Mouse (Mus musculus) forebrain, embryonic 14.5 days (tissue): ENCODE data around the gene Meox1. TPM values are rescaled to one million over a fixed set of nuclear protein-coding genes. Genes with fewer than 3 reads are reported as not detected.

Experiments
- ATAC-seq: fragments of 200-750 bp; cut with Nextera tagmentation; 2 replicates; pipeline ENCODE4 v1.8.0; 2017; ENCODE audit warnings: mild to moderate bottlenecking, moderate library complexity
- DNase-seq: peaks from one replicate; pipeline ENCODE4 v3.0.0-alpha.2; 2015; ENCODE audit warnings: low spot score
- H3K27ac ChIP-seq: fragments of 300-500 bp; sonication (generic); 2 replicates; pipeline ENCODE4 v1.5.1; 2014; ENCODE audit warnings: low read depth, mild to moderate bottlenecking, control low read depth, low read length, moderate library complexity
- H3K27me3 ChIP-seq: fragments of 300-500 bp; sonication (generic); replicated peaks from 2 replicates; pipeline ENCODE4 v1.6.1; 2014; ENCODE audit warnings: low read length, control low read depth, mixed read lengths; ENCODE audit not compliant: control insufficient read depth, insufficient read depth
- H3K36me3 ChIP-seq: fragments of 300-500 bp; sonication (generic); 2 replicates; pipeline ENCODE4 v1.6.1; 2014; ENCODE audit warnings: low read length, control low read depth; ENCODE audit not compliant: control insufficient read depth, insufficient read depth
- H3K4me1 ChIP-seq: fragments of 300-500 bp; sonication (generic); 2 replicates; pipeline ENCODE4 v1.6.1; 2014; ENCODE audit warnings: antibody characterized with exemption, low read length, control low read depth; ENCODE audit not compliant: control insufficient read depth, insufficient read depth
- H3K4me2 ChIP-seq: fragments of 300-500 bp; sonication (generic); 2 replicates; pipeline ENCODE4 v1.6.1; 2014; ENCODE audit warnings: mild to moderate bottlenecking, control low read depth, low read length
- H3K4me3 ChIP-seq: fragments of 300-500 bp; sonication (generic); 2 replicates; pipeline ENCODE4 v1.5.1; 2014; ENCODE audit warnings: low read depth, low read length, control low read depth
- H3K9ac ChIP-seq: fragments of 300-500 bp; sonication (generic); 2 replicates; pipeline ENCODE4 v1.6.1; 2014; ENCODE audit warnings: mild to moderate bottlenecking, low read length, control low read depth, moderate library complexity
- H3K9me3 ChIP-seq: fragments of 300-500 bp; sonication (generic); replicated peaks from 2 replicates; pipeline ENCODE4 v1.6.1; 2016; ENCODE audit warnings: low read length, control low read depth, mixed read lengths; ENCODE audit not compliant: control insufficient read depth
- WGBS: fragments of 180-500 bp; shearing (Covaris S2); extraction: QIAGEN DNeasy Blood & Tissue Kit; methylation state at CpG from one replicate; pipeline ENCODE4 v1.1.7; 2014; 5-methylcytosine and 5-hydroxymethylcytosine counted together
- polyA plus RNA-seq: library from polyadenylated mRNA; unstranded; fragments of >200 nt; fragmentation: Nextera tagmentation; extraction: Ambion mirVana; gene quantifications from 2 replicates; pipeline ENCODE4 v1.2.1, GENCODE M21; 2014

Gene Meox1
- polyA plus RNA-seq, 1 experiment from 2014 or later = 0.34 TPM

GRCm38 (mm10) chr11:101828718-101829117, 65.5 kb downstream of the Meox1 start:
- Histone ChIP-seq H3K4me2 (no peak overlapping the region), H3K4me1 (no peaks in the 10 kb centered on the region), H3K36me3 (no peaks in the 10 kb centered on the region), H3K27ac (no peak overlapping the region), H3K4me3 (no peak overlapping the region), H3K27me3 (no peaks in the 10 kb centered on the region), H3K9ac (no peak overlapping the region), H3K9me3 (no peaks in the 10 kb centered on the region)
- ATAC-seq (no peak), DNase-seq (no peak)
- 89% methylated on average over 4 of the region's 4 CpGs for WGBS

Other genes starting within 250 kb of the Meox1 start
- 40.5 and 42.7 TPM in 2 replicates for gene Arl4d, start 228.8 kb downstream of the Meox1 start, polyA plus RNA-seq
- 31.6 and 33.3 TPM in 2 replicates for gene Dhx8, start 161.5 kb downstream of the Meox1 start, polyA plus RNA-seq
- gene Etv4, start 109.0 kb downstream of the Meox1 start, polyA plus RNA-seq = 3.5 and 4.5 TPM in 2 replicates
- gene Sost, start 72.6 kb upstream of the Meox1 start, polyA plus RNA-seq = not detected in 2 replicates
- gene Cfap97d1, start 89.9 kb upstream of the Meox1 start, polyA plus RNA-seq = not detected in 2 replicates
- gene Dusp3, start 92.6 kb upstream of the Meox1 start, polyA plus RNA-seq = 10.4 and 12.2 TPM in 2 replicates
- gene Mpp3, start 134.1 kb upstream of the Meox1 start, polyA plus RNA-seq = 34.2 and 39.6 TPM in 2 replicates
- gene Cd300lg, start 147.1 kb upstream of the Meox1 start, polyA plus RNA-seq = 0.23 TPM in 1 of 2 replicates, not detected in the other
- 15.3 and 16.8 TPM in 2 replicates for gene Mpp2, start 194.1 kb upstream of the Meox1 start, polyA plus RNA-seq
- not detected in 2 replicates for gene Ppy, start 206.9 kb upstream of the Meox1 start, polyA plus RNA-seq
- gene Pyy, start 213.5 kb upstream of the Meox1 start, polyA plus RNA-seq = not detected in 2 replicates